Mouse (Mus musculus) liver, adult (tissue): ENCODE data around the gene Sema3e.

Experiments used
- GATA4 ChIP-seq: IDR thresholded peaks from 2 replicates; pipeline ENCODE4 v1.6.1; 2014; ENCODE audit warnings: mild to moderate bottlenecking, low read length; ENCODE audit not compliant: insufficient replicate concordance

Gene Sema3e

GRCm38 (mm10) chr5:14043116-14043515 lies 18.0 kb downstream of the Sema3e start:
- TF ChIP-seq GATA4 = no peak

- no peak for TF ChIP-seq GATA4
These were observed 18.9 kb downstream of the Sema3e start for GRCm38 (mm10) chr5:14043983-14044382.

GRCm38 (mm10) chr5:14048660-14049059 lies 23.6 kb downstream of the Sema3e start:
- TF ChIP-seq GATA4 = no peak

- TF ChIP-seq GATA4 = no peak
These were observed 29.4 kb downstream of the Sema3e start for GRCm38 (mm10) chr5:14054472-14054871.

- TF ChIP-seq GATA4 = no peak
These were observed 34.9 kb downstream of the Sema3e start for GRCm38 (mm10) chr5:14059895-14060553.

GRCm38 (mm10) chr5:14062918-14063481 lies 37.9 kb downstream of the Sema3e start:
- no peak for TF ChIP-seq GATA4

GRCm38 (mm10) chr5:14073152-14073551 lies 48.1 kb downstream of the Sema3e start:
- TF ChIP-seq GATA4 = no peak

GRCm38 (mm10) chr5:14088100-14088499 lies 63.0 kb downstream of the Sema3e start:
- no peak for TF ChIP-seq GATA4

GRCm38 (mm10) chr5:14089875-14090608 lies 65.0 kb downstream of the Sema3e start:
- no peak for TF ChIP-seq GATA4

- TF ChIP-seq GATA4 = no peak
These were observed 65.5 kb downstream of the Sema3e start for GRCm38 (mm10) chr5:14090609-14090969.

GRCm38 (mm10) chr5:14092262-14092776 lies 67.2 kb downstream of the Sema3e start:
- TF ChIP-seq GATA4 = no peak

- no peak for TF ChIP-seq GATA4
These were observed 71.1 kb downstream of the Sema3e start for GRCm38 (mm10) chr5:14096196-14096595.

- TF ChIP-seq GATA4 = no peak
These were observed 73.6 kb downstream of the Sema3e start for GRCm38 (mm10) chr5:14098677-14099076.

GRCm38 (mm10) chr5:14107365-14107764 lies 82.3 kb downstream of the Sema3e start:
- TF ChIP-seq GATA4 = no peak

- TF ChIP-seq GATA4 = no peak
These were observed 83.9 kb downstream of the Sema3e start for GRCm38 (mm10) chr5:14109001-14109400.

GRCm38 (mm10) chr5:14111401-14111800 lies 86.3 kb downstream of the Sema3e start:
- no peak for TF ChIP-seq GATA4

GRCm38 (mm10) chr5:14121902-14122301 lies 96.8 kb downstream of the Sema3e start:
- no peak for TF ChIP-seq GATA4

- TF ChIP-seq GATA4 = no peak
These were observed 101.5 kb downstream of the Sema3e start for GRCm38 (mm10) chr5:14126591-14126990.
